Mouse (Mus musculus) embryonic fibroblast, embryonic 13.5 days (primary cell): ENCODE results near the gene 2810004N23Rik. TPM values are rescaled to one million over a fixed set of nuclear protein-coding genes. Genes with fewer than 3 reads are reported as not detected.

Experiments used
- H3K27ac ChIP-seq: 2 replicates; pipeline ENCODE4 v1.5.1; 2012; ENCODE audit warnings: low read length, control low read depth, inconsistent platforms; ENCODE audit not compliant: insufficient read depth
- H3K4me1 ChIP-seq: 2 replicates; pipeline ENCODE4 v1.6.1; 2011; ENCODE audit warnings: low read length; ENCODE audit not compliant: control insufficient read depth, insufficient read depth
- H3K4me3 ChIP-seq: 2 replicates; pipeline ENCODE4 v1.5.1; 2011; ENCODE audit warnings: mild to moderate bottlenecking, control low read depth, low read length; ENCODE audit not compliant: insufficient read depth
- CTCF ChIP-seq: IDR thresholded peaks from 2 replicates; pipeline ENCODE4 v1.5.1; 2011; ENCODE audit warnings: mild to moderate bottlenecking, control low read depth, low read length, moderate library complexity, borderline replicate concordance; ENCODE audit not compliant: insufficient read depth
- POLR2A ChIP-seq: IDR thresholded peaks from 2 replicates; pipeline ENCODE4 v1.6.1; 2011; ENCODE audit warnings: low read depth, mild to moderate bottlenecking, control low read depth, low read length, moderate library complexity
- polyA plus RNA-seq: library from polyadenylated mRNA; stranded (reverse); fragments of >200 nt; gene quantifications from 2 replicates; pipeline ENCODE4 v1.2.4, GENCODE M21; 2011; ENCODE audit warnings: low read depth; ENCODE audit not compliant: missing spikeins, insufficient read length

Gene 2810004N23Rik
- polyA plus RNA-seq, 1 experiment, result 32.6 TPM

- TF ChIP-seq CTCF, result no peak
- no peak for TF ChIP-seq POLR2A
- Histone ChIP-seq H3K4me1 (0 out of 2 replicates have a peak, but pooled peaks cover 3% of the 10 kb centered on the region), H3K4me3 (no peak overlapping the region), H3K27ac (no peak overlapping the region)
Observed at GRCm38 (mm10) chr8:124793661-124794485, 69.0 kb downstream of the 2810004N23Rik start.

- Histone ChIP-seq H3K4me3 (peak overlapping the region; percentile 32), H3K4me1 (0 out of 2 replicates have a peak, but pooled peaks cover 3% of the 10 kb centered on the region), H3K27ac (no peak overlapping the region)
- TF ChIP-seq POLR2A (no peak), CTCF (no peak)
Observed at GRCm38 (mm10) chr8:124793172-124793651, 69.7 kb downstream of the 2810004N23Rik start.

GRCm38 (mm10) chr8:124792708-124793107 lies 70.2 kb downstream of the 2810004N23Rik start, which contains the start of gene Trim67:
Gene Trim67 (plus strand): TSS chr8:124793092.
- no peak for TF ChIP-seq POLR2A
- no peak for TF ChIP-seq CTCF
- Histone ChIP-seq H3K4me3 (peak within 1 kb of the TSS; percentile 32), H3K4me1 (0 out of 2 replicates have a peak, but pooled peaks cover 3% of the 10 kb centered on the region), H3K27ac (no peak within 1 kb of the TSS)

- H3K4me1 ChIP-seq, result 0 out of 2 replicates have a peak, but pooled peaks cover 3% of the 10 kb centered on the region
- peak overlapping the region; percentile 32 for H3K4me3 ChIP-seq
- H3K27ac ChIP-seq, result no peak overlapping the region
- TF ChIP-seq CTCF (no peak), POLR2A (no peak)
Observed at GRCm38 (mm10) chr8:124792186-124792585, 70.7 kb downstream of the 2810004N23Rik start.

GRCm38 (mm10) chr8:124791751-124792150 lies 71.2 kb downstream of the 2810004N23Rik start:
- no peak overlapping the region for H3K4me3 ChIP-seq
- 0 out of 2 replicates have a peak, but pooled peaks cover 3% of the 10 kb centered on the region for H3K4me1 ChIP-seq
- H3K27ac ChIP-seq, result no peak overlapping the region
- no peak for TF ChIP-seq POLR2A
- no peak for TF ChIP-seq CTCF

GRCm38 (mm10) chr8:124790676-124791075 lies 72.2 kb downstream of the 2810004N23Rik start:
- H3K4me1 ChIP-seq, result 0 out of 2 replicates have a peak, but pooled peaks cover 3% of the 10 kb centered on the region
- no peak overlapping the region for H3K27ac ChIP-seq
- TF ChIP-seq CTCF (no peak), POLR2A (no peak)
- no peak overlapping the region for H3K4me3 ChIP-seq

Other genes starting within 250 kb of the 2810004N23Rik start
- gene 2310022B05Rik, start 199.8 kb downstream of the 2810004N23Rik start, polyA plus RNA-seq, result 161 and 164 TPM in 2 replicates
- 54.1 and 55.6 TPM in 2 replicates for gene Ttc13, start 141.1 kb downstream of the 2810004N23Rik start, polyA plus RNA-seq
- 8.2 and 10.4 TPM in 2 replicates for gene Arv1, start 141.0 kb downstream of the 2810004N23Rik start, polyA plus RNA-seq
- gene Fam89a, start 111.3 kb downstream of the 2810004N23Rik start, polyA plus RNA-seq, result not detected in 2 replicates
- not detected in 2 replicates for gene Trim67, start 70.0 kb downstream of the 2810004N23Rik start, polyA plus RNA-seq
- gene Gnpat, start 87 bp downstream of the 2810004N23Rik start, polyA plus RNA-seq, result 48.6 and 62.2 TPM in 2 replicates
- gene Exoc8, start 34.6 kb upstream of the 2810004N23Rik start, polyA plus RNA-seq, result 15.7 and 18.1 TPM in 2 replicates
- gene Sprtn, start 34.8 kb upstream of the 2810004N23Rik start, polyA plus RNA-seq, result 18.5 and 19.1 TPM in 2 replicates
- gene Egln1, start 86.2 kb upstream of the 2810004N23Rik start, polyA plus RNA-seq, result 33.1 and 33.7 TPM in 2 replicates
- gene Tsnax, start 149.9 kb upstream of the 2810004N23Rik start, polyA plus RNA-seq, result 52.8 and 59.3 TPM in 2 replicates
- 1.0 TPM in 2 replicates for gene Disc1, start 191.1 kb upstream of the 2810004N23Rik start, polyA plus RNA-seq